Mouse (Mus musculus): ENCODE data around the gene Gadd45g. TPM values are rescaled to one million over a fixed set of nuclear protein-coding genes. Genes with fewer than 3 reads are reported as not detected.

The Gadd45g gene
- polyA plus RNA-seq, 1 experiment from 2014 or later, result 57.1 TPM

DNA sequence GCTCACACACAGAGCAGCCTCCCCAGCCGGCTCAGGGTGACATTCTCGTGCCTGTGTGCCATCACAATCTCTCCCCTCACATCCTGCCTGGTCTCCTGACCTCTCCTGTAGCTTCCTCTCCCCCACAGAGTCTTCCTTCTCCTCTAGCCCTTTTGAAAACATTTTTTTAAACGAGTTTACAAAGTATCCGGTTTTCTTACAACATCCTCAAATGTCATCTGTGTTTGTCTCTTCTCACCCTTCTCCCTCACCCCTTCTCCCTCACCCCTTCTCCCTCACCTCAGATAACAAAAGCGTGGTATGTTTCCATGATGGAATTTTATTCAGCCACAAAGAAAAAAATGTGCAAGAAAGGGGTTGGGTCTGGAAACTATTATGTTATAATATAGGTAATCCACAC is 9.1 kb upstream of the Gadd45g start:
- Histone ChIP-seq H3K4me3 (ENCODE audit: low read depth, low read length) (no peak overlapping the region), H3K9me3 (replicated peaks; ENCODE audit: control insufficient read depth, low read length) (no peaks in the 10 kb centered on the region), H3K4me2 (ENCODE audit: low read depth, low read length) (no peak overlapping the region), H3K36me3 (replicated peaks; ENCODE audit: control insufficient read depth, insufficient read depth, low read depth, low read length) (no peaks in the 10 kb centered on the region; the same call in 1 of the 2 replicates), H3K4me1 (ENCODE audit: control insufficient read depth, insufficient read depth, low read length) (no peaks in the 10 kb centered on the region; the same call in 1 of the 2 replicates), H3K27ac (replicated peaks; ENCODE audit: low read depth, low read length) (no peak overlapping the region; the same call in 1 of the 2 replicates), H3K27me3 (ENCODE audit: control insufficient read depth, insufficient read depth, low read length) (peaks cover 2% of the 10 kb centered on the region; the same call in 1 of the 2 replicates), H3K9ac (replicated peaks; ENCODE audit: low read length) (no peak overlapping the region)
- 27% methylated on average over 5 of the region's 5 CpGs for WGBS
- ATAC-seq (replicated peaks; ENCODE audit: insufficient number of reproducible peaks, low FRiP score, low TSS enrichment, low read depth), result no peak
- no peak for DNase-seq (ENCODE audit: low spot score)

DNA sequence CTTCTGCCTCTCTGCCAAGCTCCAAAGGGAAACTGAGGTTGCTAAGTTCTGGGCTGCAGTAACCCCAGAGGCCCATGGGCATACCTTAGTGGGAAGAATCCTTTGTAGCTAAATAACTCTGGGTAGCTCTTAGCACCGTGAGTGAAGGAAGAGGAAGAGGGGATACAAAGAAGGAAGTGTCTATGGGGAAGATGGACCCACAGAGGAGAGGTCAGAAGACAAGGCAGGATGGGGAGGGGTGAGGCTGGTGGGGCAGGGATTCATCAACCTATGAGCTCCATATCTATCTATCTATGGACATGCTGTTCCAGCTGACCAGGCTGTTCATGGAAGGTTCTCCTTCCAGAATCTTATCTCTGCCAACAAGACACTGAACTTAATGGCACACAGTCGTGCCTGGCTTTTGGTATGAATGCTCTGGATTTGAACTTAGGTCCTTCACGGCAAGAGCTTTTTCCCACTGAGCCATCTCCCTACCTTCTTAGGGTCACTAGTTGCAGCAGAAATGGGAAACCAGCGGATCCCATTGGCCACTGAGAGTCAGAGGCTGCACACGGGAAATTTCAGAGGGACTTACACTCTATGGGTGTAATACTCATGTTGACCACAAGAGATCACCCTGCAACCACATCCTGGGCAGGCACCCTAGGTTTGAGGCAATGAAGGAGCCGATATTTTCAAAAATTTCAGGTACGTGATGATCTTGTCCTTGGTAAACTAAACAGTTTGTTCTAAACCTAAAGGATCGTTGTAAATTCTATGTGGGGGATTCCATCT is 7.0 kb upstream of the Gadd45g start:
- Histone ChIP-seq H3K27ac (replicated peaks; ENCODE audit: low read depth, low read length) (no peak overlapping the region), H3K9me3 (replicated peaks; ENCODE audit: control insufficient read depth, low read length) (no peaks in the 10 kb centered on the region), H3K4me2 (ENCODE audit: low read depth, low read length) (no peak overlapping the region), H3K4me3 (ENCODE audit: low read depth, low read length) (no peak overlapping the region), H3K4me1 (ENCODE audit: control insufficient read depth, insufficient read depth, low read length) (peaks cover 2% of the 10 kb centered on the region), H3K27me3 (ENCODE audit: control insufficient read depth, insufficient read depth, low read length) (peaks cover 2% of the 10 kb centered on the region; the same call in 1 of the 2 replicates), H3K36me3 (replicated peaks; ENCODE audit: control insufficient read depth, insufficient read depth, low read depth, low read length) (no peaks in the 10 kb centered on the region), H3K9ac (replicated peaks; ENCODE audit: low read length) (no peak overlapping the region)
- DNase-seq (ENCODE audit: low spot score) (peak; percentile 79), ATAC-seq (replicated peaks; ENCODE audit: insufficient number of reproducible peaks, low FRiP score, low TSS enrichment, low read depth) (no peak)
- WGBS, result 22% methylated on average over 8 of the region's 8 CpGs

DNA sequence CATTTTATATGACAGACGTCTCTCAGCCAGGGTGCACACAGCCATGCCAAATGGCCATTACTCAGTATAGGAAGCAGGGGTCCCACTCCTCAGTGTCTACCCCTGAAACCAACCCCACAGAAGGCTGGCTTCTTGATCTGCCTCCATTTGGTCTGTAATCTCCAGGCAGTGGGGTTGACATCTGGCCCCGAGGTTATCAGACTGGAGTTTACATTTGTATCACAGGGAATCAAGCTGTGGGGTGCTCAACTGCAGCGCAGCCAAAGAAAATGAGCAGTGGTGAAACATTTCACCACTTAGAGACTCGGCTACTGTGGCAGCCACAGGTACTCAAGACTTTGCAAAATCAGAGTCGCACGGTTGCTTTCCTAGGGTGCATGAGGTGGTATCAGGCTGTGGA is 5.8 kb upstream of the Gadd45g start:
- no peak for DNase-seq (ENCODE audit: low spot score)
- peaks cover 2% of the 10 kb centered on the region; the same call in 1 of the 2 replicates for H3K27me3 ChIP-seq (ENCODE audit: control insufficient read depth, insufficient read depth, low read length)
- WGBS, result 40% methylated on average over 6 of the region's 6 CpGs

DNA sequence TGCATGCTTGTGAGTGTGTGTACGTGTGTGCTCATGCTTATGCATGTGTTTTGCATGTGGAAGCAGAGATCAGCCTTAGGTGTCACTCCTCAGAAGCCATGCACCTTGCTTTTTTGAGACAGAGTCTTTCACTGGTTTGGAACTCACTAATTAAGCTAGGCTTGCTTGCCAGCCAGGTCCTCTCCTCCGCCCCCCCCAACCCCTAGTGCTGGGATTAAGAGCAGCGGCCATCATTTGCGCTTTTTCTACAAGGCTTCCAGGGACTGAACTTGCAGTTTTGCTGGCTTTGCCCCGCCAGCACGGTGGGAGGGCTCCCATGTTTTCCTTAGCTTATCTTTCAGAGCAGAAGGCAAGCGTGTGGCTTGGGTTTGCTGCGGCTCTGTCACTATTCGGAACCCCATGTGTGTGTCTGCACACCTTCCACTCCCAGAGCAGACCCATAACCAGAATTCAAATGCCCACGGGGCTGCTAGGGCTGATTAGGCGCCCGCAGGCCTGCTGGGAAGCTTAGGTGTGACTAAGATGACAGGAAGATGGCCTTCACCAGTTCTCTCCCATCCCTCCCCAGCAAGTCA is 4.8 kb upstream of the Gadd45g start:
- no peak for ATAC-seq (replicated peaks; ENCODE audit: insufficient number of reproducible peaks, low FRiP score, low TSS enrichment, low read depth)
- DNase-seq (ENCODE audit: low spot score), result peak; percentile 47
- peak overlapping the region; percentile 14; the same call in 1 of the 2 replicates for H3K9ac ChIP-seq (replicated peaks; ENCODE audit: low read length)

More for the DNA sequence above, 5.8 kb upstream of the Gadd45g start:
- no peaks in the 10 kb centered on the region for H3K9me3 ChIP-seq (replicated peaks; ENCODE audit: control insufficient read depth, low read length)
- H3K4me2 ChIP-seq (ENCODE audit: low read depth, low read length), result no peak overlapping the region
- ATAC-seq (replicated peaks; ENCODE audit: insufficient number of reproducible peaks, low FRiP score, low TSS enrichment, low read depth), result no peak
- peaks cover 2% of the 10 kb centered on the region for H3K4me1 ChIP-seq (ENCODE audit: control insufficient read depth, insufficient read depth, low read length)
- H3K9ac ChIP-seq (replicated peaks; ENCODE audit: low read length), result no peak overlapping the region
- no peak overlapping the region for H3K27ac ChIP-seq (replicated peaks; ENCODE audit: low read depth, low read length)
- no peak overlapping the region for H3K4me3 ChIP-seq (ENCODE audit: low read depth, low read length)
- H3K36me3 ChIP-seq (replicated peaks; ENCODE audit: control insufficient read depth, insufficient read depth, low read depth, low read length), result no peaks in the 10 kb centered on the region

DNA sequence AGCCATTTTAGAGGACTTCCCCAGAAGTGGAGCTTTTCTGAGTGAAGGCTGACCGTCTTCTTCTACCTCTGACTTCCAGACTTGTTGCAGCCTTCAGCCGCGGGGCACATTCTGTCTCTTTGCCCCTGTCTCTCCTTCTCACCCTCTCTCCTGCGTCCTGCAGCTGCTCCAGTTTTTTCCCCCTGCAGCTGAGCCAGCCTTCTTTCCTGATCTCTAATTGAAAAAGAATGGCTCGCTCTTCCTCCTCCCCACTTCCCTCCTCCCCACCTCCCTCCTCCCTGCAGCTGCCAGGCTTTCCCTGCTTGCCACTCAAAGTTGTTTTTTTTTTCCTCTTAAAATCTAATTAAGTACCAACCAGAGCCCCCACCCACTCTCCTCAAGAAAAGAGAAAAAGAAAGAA is 4.3 kb upstream of the Gadd45g start:
- Histone ChIP-seq H3K4me2 (ENCODE audit: low read depth, low read length) (peak overlapping the region; percentile 13; the same call in 1 of the 2 replicates), H3K9ac (replicated peaks; ENCODE audit: low read length) (peak overlapping the region; percentile 14; the same call in 1 of the 2 replicates), H3K4me3 (ENCODE audit: low read depth, low read length) (no peak overlapping the region), H3K27ac (replicated peaks; ENCODE audit: low read depth, low read length) (peak overlapping the region; percentile 10; the same call in 1 of the 2 replicates), H3K4me1 (ENCODE audit: control insufficient read depth, insufficient read depth, low read length) (peaks cover 2% of the 10 kb centered on the region), H3K36me3 (replicated peaks; ENCODE audit: control insufficient read depth, insufficient read depth, low read depth, low read length) (no peaks in the 10 kb centered on the region), H3K27me3 (ENCODE audit: control insufficient read depth, insufficient read depth, low read length) (peaks cover 2% of the 10 kb centered on the region; the same call in 1 of the 2 replicates), H3K9me3 (replicated peaks; ENCODE audit: control insufficient read depth, low read length) (no peaks in the 10 kb centered on the region)
- 3% methylated on average over 5 of the region's 5 CpGs for WGBS
- ATAC-seq (replicated peaks; ENCODE audit: insufficient number of reproducible peaks, low FRiP score, low TSS enrichment, low read depth) (no peak), DNase-seq (ENCODE audit: low spot score) (peak; percentile 73)

More for the DNA sequence above, 4.8 kb upstream of the Gadd45g start:
- peak overlapping the region; percentile 10 for H3K27ac ChIP-seq (replicated peaks; ENCODE audit: low read depth, low read length)
- H3K4me2 ChIP-seq (ENCODE audit: low read depth, low read length), result peak overlapping the region; percentile 13; the same call in 1 of the 2 replicates
- 7% methylated on average over 12 of the region's 12 CpGs for WGBS
- H3K9me3 ChIP-seq (replicated peaks; ENCODE audit: control insufficient read depth, low read length), result no peaks in the 10 kb centered on the region
- peaks cover 2% of the 10 kb centered on the region for H3K4me1 ChIP-seq (ENCODE audit: control insufficient read depth, insufficient read depth, low read length)
- H3K27me3 ChIP-seq (ENCODE audit: control insufficient read depth, insufficient read depth, low read length), result peaks cover 2% of the 10 kb centered on the region; the same call in 1 of the 2 replicates
- H3K4me3 ChIP-seq (ENCODE audit: low read depth, low read length), result no peak overlapping the region
- H3K36me3 ChIP-seq (replicated peaks; ENCODE audit: control insufficient read depth, insufficient read depth, low read depth, low read length), result no peaks in the 10 kb centered on the region

DNA sequence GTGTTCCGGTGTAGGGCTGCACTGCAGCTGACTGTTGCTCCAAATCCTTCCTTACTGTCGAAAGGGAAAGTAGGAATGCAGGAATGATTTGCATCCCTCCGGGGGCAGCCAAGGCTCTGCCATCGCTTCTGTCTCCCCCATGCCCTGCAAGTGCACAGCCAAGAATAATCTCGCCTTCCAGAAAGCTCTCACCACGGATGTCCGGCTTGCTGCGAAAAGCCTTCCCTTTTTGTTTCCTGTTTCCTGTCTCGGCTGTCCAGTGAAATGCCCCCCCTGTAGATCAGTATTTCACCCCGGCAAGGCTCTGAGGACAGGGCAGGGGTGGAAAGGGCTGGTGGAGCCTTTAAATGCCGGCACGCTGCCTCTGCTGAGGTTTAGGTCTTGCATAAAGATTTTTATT is 3.7 kb upstream of the Gadd45g start:
- Histone ChIP-seq H3K9me3 (replicated peaks; ENCODE audit: control insufficient read depth, low read length) (no peaks in the 10 kb centered on the region), H3K4me2 (ENCODE audit: low read depth, low read length) (no peak overlapping the region), H3K27ac (replicated peaks; ENCODE audit: low read depth, low read length) (no peak overlapping the region), H3K9ac (replicated peaks; ENCODE audit: low read length) (no peak overlapping the region), H3K4me3 (ENCODE audit: low read depth, low read length) (no peak overlapping the region), H3K4me1 (ENCODE audit: control insufficient read depth, insufficient read depth, low read length) (peaks cover 2% of the 10 kb centered on the region), H3K36me3 (replicated peaks; ENCODE audit: control insufficient read depth, insufficient read depth, low read depth, low read length) (no peaks in the 10 kb centered on the region), H3K27me3 (ENCODE audit: control insufficient read depth, insufficient read depth, low read length) (peaks cover 2% of the 10 kb centered on the region; the same call in 1 of the 2 replicates)
- DNase-seq (ENCODE audit: low spot score) (no peak), ATAC-seq (replicated peaks; ENCODE audit: insufficient number of reproducible peaks, low FRiP score, low TSS enrichment, low read depth) (no peak)
- 6% methylated on average over 12 of the region's 12 CpGs for WGBS

DNA sequence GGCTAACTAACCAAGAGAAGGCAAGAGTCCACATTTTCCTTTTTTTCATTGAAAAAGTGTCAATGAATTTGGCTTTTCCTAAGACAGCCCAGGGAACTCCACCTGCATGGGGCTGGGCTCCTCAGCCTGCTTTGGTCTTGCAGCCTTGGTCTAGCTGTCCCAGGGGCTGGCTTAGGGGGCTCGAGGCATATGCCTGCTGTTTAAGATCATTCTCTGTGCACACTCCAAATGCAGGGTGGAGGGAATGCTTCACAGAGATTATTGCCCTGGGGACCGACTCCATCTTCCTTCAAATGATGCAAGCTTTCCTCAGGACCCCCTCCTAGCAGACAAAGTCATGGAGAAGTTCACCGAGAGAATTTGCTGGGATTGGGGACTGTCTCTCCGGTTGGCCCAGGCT is 3.2 kb upstream of the Gadd45g start:
- Histone ChIP-seq H3K27ac (replicated peaks; ENCODE audit: low read depth, low read length) (no peak overlapping the region), H3K27me3 (ENCODE audit: control insufficient read depth, insufficient read depth, low read length) (peaks cover 2% of the 10 kb centered on the region; the same call in 1 of the 2 replicates), H3K4me1 (ENCODE audit: control insufficient read depth, insufficient read depth, low read length) (peaks cover 2% of the 10 kb centered on the region), H3K9ac (replicated peaks; ENCODE audit: low read length) (no peak overlapping the region), H3K9me3 (replicated peaks; ENCODE audit: control insufficient read depth, low read length) (no peaks in the 10 kb centered on the region), H3K4me3 (ENCODE audit: low read depth, low read length) (no peak overlapping the region), H3K4me2 (ENCODE audit: low read depth, low read length) (no peak overlapping the region), H3K36me3 (replicated peaks; ENCODE audit: control insufficient read depth, insufficient read depth, low read depth, low read length) (no peaks in the 10 kb centered on the region)
- WGBS, result 60% methylated on average over 4 of the region's 4 CpGs
- DNase-seq (ENCODE audit: low spot score), result no peak
- no peak for ATAC-seq (replicated peaks; ENCODE audit: insufficient number of reproducible peaks, low FRiP score, low TSS enrichment, low read depth)

DNA sequence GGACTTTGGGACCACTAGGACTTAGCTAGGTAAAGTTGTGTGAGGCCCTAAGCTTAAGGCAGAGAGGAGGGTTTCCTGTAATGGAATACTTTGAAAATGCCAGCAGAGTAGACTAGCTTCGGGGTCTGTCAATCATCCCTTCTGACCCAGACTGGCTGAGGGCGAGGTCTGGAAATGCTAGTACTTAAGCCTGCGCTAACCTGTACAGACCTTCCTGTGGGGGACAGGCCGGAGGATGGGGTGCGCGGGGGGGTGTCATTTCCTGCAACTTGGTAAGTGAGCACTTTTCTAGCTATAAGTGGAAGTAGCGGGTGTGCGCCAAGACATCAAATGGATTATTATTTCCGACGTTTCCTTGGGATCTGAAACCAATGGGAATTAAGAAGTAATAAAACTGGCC is 2.4 kb upstream of the Gadd45g start:
- Histone ChIP-seq H3K4me2 (ENCODE audit: low read depth, low read length) (no peak overlapping the region), H3K9me3 (replicated peaks; ENCODE audit: control insufficient read depth, low read length) (no peaks in the 10 kb centered on the region), H3K27me3 (ENCODE audit: control insufficient read depth, insufficient read depth, low read length) (peaks cover 2% of the 10 kb centered on the region; the same call in 1 of the 2 replicates), H3K4me3 (ENCODE audit: low read depth, low read length) (no peak overlapping the region), H3K9ac (replicated peaks; ENCODE audit: low read length) (no peak overlapping the region), H3K4me1 (ENCODE audit: control insufficient read depth, insufficient read depth, low read length) (peaks cover 4% of the 10 kb centered on the region), H3K27ac (replicated peaks; ENCODE audit: low read depth, low read length) (no peak overlapping the region), H3K36me3 (replicated peaks; ENCODE audit: control insufficient read depth, insufficient read depth, low read depth, low read length) (no peaks in the 10 kb centered on the region)
- peak; percentile 52 for DNase-seq (ENCODE audit: low spot score)
- 49% methylated on average over 10 of the region's 10 CpGs for WGBS
- ATAC-seq (replicated peaks; ENCODE audit: insufficient number of reproducible peaks, low FRiP score, low TSS enrichment, low read depth), result no peak

Measured in embryonic facial prominence, embryonic 11.5 days (tissue).